Mouse (Mus musculus) right cerebral cortex, postnatal 4 days (tissue): Measurements from ENCODE around the gene Gimap8.

Source experiments
- DNase-seq: peaks from one replicate; pipeline ENCODE4 v3.0.0-alpha.2; 2022

Gimap8 gene

DNA sequence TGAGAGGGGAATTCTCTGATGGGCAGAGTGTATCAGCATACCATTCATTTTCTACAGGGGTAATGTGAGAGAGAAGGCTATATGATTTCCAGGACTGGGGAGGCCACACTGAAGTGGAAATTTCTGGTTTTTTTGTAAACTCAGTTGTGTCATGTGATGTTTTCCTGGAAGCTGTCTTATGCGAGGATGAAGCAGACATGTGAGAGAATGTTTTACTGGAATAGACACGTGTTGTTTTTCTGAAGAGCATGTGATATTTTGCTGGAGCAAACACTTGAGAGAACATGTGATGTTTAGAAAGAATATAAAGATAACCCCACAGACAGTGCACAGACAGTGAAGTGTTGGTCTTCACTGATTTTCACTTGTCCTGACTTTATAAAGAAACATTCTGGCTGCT is 8.5 kb upstream of the Gimap8 start:
- DNase-seq, result no peak

DNA sequence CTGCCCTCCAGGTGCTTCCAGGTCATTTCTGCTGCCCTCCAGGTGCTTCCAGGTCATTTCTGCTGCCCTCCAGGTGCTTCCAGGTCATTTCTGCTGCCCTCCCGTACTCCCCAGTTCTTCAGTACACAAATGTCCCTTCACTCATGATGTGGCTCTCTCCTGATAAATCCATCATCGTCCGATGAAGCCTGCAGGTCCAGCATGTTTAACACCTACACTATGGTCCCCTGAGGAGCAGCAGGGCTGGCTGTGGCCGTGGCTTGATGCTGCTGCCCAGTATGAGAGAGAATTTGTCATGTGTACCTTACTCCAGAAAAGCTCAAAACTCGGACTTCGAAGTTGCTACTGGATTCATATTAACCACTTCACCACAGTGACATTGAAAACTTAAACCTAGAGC is 5.6 kb upstream of the Gimap8 start:
- DNase-seq, result no peak

- no peak for DNase-seq
Measured at GRCm38 (mm10) chr6:48642764-48643292, 4.2 kb upstream of the Gimap8 start.

DNA sequence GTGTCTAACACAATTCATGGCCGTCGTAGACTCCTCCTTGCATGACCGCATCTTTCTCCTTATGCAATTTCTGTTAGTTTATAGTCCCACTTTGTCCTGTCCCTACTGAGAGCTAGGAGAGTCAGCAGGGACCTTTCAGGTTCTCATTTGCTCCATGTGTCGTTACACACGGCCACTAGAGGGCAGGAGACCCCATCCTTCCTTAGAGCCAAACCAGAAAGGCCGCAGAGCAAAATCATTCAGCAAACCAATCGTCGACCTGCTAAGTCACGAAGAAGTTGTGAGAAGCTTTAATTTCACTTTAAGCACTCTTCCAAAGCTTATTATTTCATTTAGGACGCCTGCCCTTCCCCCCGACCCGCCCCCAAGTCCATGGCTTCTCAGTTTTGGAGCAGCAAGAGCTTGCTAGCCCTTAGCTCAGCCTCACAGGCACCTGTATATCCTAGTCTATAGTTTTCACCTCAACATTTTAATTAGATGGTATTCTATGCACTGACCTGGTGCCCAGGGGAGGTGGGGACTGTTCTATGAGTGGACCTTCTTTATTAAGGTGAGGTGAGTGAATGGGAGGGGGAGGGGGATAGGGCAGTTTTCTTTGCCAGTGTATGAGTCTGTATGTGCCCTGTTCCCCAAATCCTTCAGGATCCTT is 1.2 kb upstream of the Gimap8 start:
- DNase-seq, result peak; percentile 71

GRCm38 (mm10) chr6:48646309-48646690 is 734 bp upstream of the Gimap8 start:
- no peak for DNase-seq

GRCm38 (mm10) chr6:48647611-48648010 is 577 bp downstream of the Gimap8 start:
- no peak for DNase-seq

DNA sequence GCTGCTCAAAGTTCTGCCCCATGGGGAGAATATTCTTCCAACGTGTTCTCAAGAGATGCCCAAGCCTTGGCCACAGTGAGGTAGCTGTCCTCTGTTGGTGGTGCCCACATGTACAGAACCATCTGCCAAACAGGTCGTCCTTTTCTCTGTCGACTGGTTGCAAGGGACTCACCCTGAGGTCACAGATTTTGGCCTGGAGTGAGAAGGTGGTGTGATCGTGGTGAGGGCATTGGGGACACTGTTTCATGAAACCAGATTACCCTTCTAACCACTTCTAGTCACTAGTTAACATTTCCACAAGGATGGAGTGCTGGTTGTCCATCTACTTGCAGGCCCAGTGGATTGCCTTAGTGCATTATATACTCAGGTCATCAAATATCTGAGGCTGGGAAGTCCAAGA is 1.7 kb downstream of the Gimap8 start:
- DNase-seq, result no peak

- DNase-seq, result no peak
Measured at GRCm38 (mm10) chr6:48650041-48650440, 3.0 kb downstream of the Gimap8 start.

DNA sequence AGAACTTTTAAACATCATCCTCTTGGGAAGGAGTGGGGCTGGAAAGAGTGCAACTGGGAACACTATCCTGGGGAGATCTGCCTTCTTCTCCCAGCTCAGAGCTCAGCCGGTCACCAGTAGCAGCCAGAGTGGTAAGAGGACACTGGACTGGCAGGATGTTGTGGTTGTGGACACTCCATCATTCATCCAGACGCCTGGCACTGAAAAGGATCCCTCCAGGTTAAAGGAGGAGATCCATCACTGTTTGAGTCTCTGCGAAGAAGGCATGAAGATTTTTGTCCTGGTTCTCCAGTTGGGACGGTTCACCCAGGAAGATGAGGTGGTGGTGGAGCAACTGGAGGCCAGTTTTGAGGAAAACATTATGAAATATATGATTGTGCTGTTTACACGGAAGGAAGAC is 11.7 kb downstream of the Gimap8 start:
- DNase-seq, result no peak

GRCm38 (mm10) chr6:48664750-48665149 is 17.7 kb downstream of the Gimap8 start:
- DNase-seq, result no peak

DNA sequence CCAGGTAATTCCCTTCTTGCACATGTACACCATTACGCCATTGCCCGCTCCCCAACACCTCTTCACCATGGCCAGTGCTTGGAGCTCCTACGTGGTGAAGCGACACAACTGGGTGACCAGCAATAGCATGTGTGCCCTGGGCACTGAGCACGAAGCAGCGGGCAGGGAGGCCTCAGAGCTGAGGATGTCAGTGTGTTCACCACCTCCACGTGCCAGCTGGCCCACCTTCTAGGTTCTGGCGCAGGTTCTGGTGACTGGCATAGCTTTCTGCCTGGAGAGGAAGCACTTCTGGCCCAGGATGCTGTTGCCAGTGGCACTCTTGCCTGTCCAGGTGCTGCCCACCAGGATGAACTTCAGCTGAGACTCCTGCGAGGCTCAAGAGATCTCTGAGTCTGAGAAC is 18.4 kb downstream of the Gimap8 start:
- DNase-seq, result no peak

DNA sequence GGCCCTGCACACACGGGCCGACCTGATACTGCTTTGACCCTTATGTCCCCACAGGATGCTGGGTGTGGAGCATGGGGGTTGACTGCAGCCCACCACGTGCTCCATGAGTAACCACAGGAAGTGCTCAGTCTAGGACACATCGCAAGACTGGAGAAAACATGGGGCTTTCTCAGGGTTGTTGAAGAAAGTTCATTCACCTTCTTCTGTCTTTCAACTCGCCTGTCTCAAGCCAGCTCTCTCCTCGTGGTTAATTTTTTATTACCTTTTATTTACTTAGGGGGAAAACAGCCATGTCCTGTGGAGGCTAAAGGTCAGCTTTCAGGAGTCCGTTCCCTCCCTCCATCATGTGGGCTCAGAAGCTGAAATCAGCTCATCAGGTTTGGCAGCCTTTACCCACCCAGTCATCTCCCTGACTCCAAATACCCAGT is 19.1 kb downstream of the Gimap8 start:
- DNase-seq, result no peak

DNA sequence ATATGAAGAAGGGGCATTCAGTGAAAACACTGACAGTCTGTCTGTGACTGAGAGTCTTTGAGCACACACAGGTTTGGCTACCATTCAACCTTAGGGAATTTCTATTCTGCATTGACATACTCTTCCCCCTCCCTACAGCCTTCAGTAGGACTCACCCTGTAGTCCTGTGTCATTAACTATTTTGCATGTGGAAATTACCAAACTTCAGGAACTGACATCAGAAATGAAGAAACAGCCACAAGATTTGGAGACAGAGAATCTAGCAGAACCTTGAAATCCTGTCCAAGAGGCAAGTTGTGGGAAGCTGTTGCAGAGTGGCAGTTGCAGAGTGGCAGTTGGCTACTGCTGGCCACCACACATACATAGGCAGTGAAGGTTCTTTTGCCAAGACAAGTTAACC is 21.0 kb downstream of the Gimap8 start:
- no peak for DNase-seq

DNA sequence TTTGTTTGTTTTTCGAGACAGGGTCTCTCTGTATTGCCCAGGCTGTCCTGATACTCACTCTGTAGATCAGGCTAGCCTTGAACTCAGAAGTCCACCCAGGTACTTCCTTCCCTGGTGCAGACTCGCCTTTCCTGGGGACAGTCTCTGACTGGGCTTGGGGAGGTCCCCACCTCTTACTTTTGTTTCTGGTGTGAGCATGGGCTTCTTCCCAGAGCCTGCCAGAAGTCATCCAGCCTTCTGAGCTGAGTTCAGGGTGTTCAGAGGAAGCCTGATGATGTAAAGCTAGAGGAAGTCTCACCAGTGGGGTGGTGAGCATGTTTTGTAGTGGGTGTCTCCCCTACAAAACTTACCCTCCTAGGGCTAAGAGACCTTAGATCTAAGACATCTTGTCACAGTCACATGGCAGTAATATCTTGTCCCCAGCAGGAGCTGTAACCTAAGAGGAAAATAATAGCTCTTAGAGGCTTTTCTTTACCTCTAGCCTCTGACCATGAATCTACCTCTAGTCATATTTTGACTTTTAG is 22.5 kb downstream of the Gimap8 start:
- DNase-seq, result no peak

DNA sequence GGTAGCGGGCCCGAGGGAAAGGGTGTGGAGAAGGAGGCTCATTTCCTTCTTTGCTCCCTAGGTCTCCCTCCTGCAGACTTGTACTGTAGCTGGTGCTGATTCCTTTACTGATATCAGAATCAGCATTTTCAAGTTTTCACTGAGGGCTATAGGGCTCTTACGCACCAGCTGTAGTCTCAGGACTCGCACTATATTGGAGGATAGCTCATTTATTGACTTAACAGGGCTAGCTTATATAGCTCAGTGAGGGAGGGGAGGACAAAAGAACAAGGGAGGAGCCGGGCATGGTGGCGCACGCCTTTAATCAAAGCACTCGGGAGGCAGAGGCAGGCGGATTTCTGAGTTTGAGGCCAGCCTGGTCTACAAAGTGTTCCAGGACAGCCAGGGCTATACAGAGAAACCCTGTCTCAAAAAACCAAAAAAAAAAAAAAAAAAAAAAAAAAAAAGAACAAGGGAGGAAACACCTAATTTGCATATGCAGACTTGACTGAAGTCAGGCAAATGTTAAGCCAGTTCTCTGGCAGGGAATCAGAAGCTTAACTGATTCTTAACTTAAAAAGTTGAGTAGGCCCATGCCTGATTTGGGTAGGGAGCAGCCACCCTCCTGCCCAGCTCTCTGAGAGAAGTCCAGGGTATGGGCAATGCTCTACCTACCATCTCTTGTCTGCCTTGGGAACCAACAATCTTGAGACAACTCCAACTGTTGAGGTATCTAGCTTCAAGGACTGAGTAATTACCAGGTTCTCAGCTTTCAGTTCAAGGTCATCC is 27.4 kb downstream of the Gimap8 start:
- DNase-seq, result no peak

- no peak for DNase-seq
Measured at GRCm38 (mm10) chr6:48675400-48675930, 28.4 kb downstream of the Gimap8 start.

DNA sequence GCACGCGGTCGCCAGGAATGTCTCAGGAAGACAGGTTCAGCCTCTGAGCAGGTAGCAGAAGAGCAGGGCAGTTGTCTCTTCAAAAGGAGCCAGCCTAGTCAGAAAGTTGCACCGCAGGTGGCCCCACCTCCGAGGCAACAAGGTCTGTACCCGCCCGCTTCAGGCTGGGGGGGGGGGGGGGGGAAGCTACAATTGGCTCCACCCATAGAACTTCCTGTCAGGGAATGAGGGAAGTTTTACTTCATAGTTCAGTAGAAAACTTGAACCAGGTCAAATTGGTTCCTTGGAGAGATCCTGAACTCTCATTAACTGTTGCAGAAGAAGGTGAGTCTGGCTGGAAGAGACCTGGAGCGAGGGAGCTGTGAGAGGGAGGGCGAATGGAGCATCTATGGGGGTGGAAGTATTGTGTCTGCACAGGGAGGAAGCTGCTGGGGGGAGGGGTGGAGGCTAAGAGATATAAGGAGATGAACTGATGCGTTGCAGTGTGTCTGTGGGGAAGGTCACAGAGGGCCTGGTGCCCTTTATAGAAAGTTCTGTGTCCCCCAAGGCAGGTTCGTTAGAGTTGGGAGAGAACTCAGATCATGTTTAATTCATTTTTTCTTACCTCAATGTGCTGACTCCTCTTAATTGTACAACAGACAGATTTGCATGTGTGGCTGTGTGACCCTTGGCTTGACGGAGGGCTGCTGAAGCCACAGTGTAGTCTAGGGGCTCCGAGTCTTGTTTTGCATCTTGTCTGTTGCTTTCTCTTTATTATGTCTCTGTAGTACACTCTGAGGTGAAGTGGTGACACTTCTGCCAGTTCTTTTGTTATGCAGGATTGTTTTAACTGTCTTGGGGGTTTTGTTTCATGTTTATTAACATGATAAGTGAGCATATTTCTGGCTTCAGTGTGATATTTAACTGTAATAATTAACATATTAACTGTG is 29.2 kb downstream of the Gimap8 start, which contains the start of gene Gimap9:
Gimap9 (plus strand) TSS at position 199 of the 929 bp plus-strand sequence.
- DNase-seq, result no peak

DNA sequence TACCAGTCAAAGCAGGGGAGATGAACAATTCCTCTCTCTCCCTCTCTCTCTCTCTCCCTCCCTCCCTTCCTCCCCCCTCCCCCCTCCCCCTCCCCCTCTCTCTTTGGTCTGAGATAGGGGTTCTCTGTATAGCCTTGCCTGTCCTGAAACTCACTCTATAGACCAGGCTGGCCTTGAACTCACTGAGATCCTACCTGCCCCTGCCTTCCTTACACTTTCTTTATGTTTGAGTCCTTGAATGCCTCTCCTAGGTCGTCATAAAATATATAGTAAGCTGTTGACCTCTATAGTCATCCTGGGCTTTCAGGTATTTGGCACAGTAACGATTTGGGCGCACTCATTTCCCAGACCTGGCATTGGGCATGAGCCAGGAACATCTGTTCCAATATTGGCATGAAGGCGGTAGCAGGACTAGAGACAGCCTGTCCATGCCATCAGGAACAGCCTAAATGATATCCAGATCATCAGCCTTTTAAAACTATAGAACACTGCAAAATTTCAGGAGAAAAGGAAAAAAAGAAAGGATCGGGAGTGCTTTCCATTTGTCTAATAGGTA is 29.9 kb downstream of the Gimap8 start:
- no peak for DNase-seq

- no peak for DNase-seq
Measured at GRCm38 (mm10) chr6:48677492-48678345, 30.7 kb downstream of the Gimap8 start.

- DNase-seq, result no peak
Measured at GRCm38 (mm10) chr6:48678391-48678790, 31.4 kb downstream of the Gimap8 start.

GRCm38 (mm10) chr6:48679701-48680100 is 32.7 kb downstream of the Gimap8 start:
- DNase-seq, result no peak
